ENCODE assay signal across 15 mouse cellular contexts in genomic region chr1:184281768-184282167, GRCm38 (mm10).
DNase-seq lines count a peak whose midpoint lies in the region.
"Had no signal": no experiment of that assay in that cellular context is flagged by ENCODE, and none has a peak within 500 bp of the region (broad histone marks: within the 10 kb centered on the region; RNA-seq: fewer than 3 reads in every experiment).

No protein-coding gene starts in this region.

- intact Hi-C loops in heart, postnatal 14 days (cut with DNase I) = no loop called here

- peak; percentile 40 for DNase-seq in heart, adult 11 months
- no peak for DNase-seq in heart, postnatal 14 days
- DNase-seq in lung, postnatal 10 days = peak; percentile 22
- DNase-seq in lung, postnatal 36 days = no peak
- DNase-seq in kidney, postnatal 14 days = peak; percentile 46
- peak; percentile 45 for DNase-seq in yolk sac, embryonic 10.5 days (ENCODE audit: low spot score)
- no peak for DNase-seq in embryo, embryonic 11 days
- no peak for DNase-seq in layer of hippocampus, postnatal 36 days
- DNase-seq: adrenal gland, postnatal 10 days; cerebellum, adult 18-20 months; cerebellum, postnatal 25 days; gastrocnemius, adult 2 months; liver; spleen, adult 18-20 months; thymus, postnatal 25 days had no signal

Comparison
In these comparisons a context has a peak if more than half of its experiments do, and no peak if none do; other contexts are left out.
1. DNase-seq: peak in heart, adult 11 months (single experiment), lung, postnatal 10 days (single experiment), kidney, postnatal 14 days (single experiment) and yolk sac, embryonic 10.5 days (single experiment); none in heart, postnatal 14 days (0 of 2), lung, postnatal 36 days (single experiment), embryo, embryonic 11 days (single experiment) and layer of hippocampus, postnatal 36 days (0 of 2).